Mouse (Mus musculus) myocyte (in vitro differentiated cells): Measurements from ENCODE around the gene 4930451I11Rik.

ENCODE experiments used
- CEBPB ChIP-seq: IDR thresholded peaks from 2 replicates; pipeline ENCODE4 v1.6.1; 2011; ENCODE audit warnings: mild to moderate bottlenecking, moderate library complexity; ENCODE audit not compliant: poor library complexity, insufficient read depth, severe bottlenecking
- E2F4 ChIP-seq: IDR thresholded peaks from one replicate; pipeline ENCODE4 v1.6.1; 2011; ENCODE audit warnings: mild to moderate bottlenecking, control low read depth, moderate library complexity; ENCODE audit not compliant: insufficient read depth
- MAX ChIP-seq: IDR thresholded peaks from one replicate; pipeline ENCODE4 v1.6.1; 2011; ENCODE audit warnings: low read depth, mild to moderate bottlenecking, control low read depth
- MYOD1 ChIP-seq, 3 experiments: IDR thresholded peaks; one replicate each; pipeline ENCODE4 v1.6.1; 2011; ENCODE audit warnings: control low read depth in 2 of 3, low read depth in 2 of 3, mild to moderate bottlenecking in 2 of 3, moderate library complexity in 1 of 3; ENCODE audit not compliant: insufficient read length in 2 of 3, control insufficient read depth in 1 of 3
- POLR2A ChIP-seq: IDR thresholded peaks from one replicate; pipeline ENCODE4 v1.6.1; 2011; ENCODE audit warnings: low read depth, mild to moderate bottlenecking, control low read depth, moderate library complexity; ENCODE audit not compliant: insufficient read length
- POLR2AphosphoS2 ChIP-seq: IDR thresholded peaks from one replicate; pipeline ENCODE4 v1.6.1; 2011; ENCODE audit warnings: low read depth, control low read depth; ENCODE audit not compliant: insufficient read length
- TCF12 ChIP-seq: IDR thresholded peaks from one replicate; pipeline ENCODE4 v1.6.1; 2011; ENCODE audit warnings: mild to moderate bottlenecking, control low read depth; ENCODE audit not compliant: poor library complexity, insufficient read depth, severe bottlenecking
- TCF3 ChIP-seq: IDR thresholded peaks from one replicate; pipeline ENCODE4 v1.6.1; 2011; ENCODE audit warnings: low read depth, control low read depth; ENCODE audit not compliant: insufficient read length
- USF1 ChIP-seq: IDR thresholded peaks from one replicate; pipeline ENCODE4 v1.6.1; 2011; ENCODE audit warnings: low read depth, mild to moderate bottlenecking, control low read depth, moderate library complexity

DNA sequence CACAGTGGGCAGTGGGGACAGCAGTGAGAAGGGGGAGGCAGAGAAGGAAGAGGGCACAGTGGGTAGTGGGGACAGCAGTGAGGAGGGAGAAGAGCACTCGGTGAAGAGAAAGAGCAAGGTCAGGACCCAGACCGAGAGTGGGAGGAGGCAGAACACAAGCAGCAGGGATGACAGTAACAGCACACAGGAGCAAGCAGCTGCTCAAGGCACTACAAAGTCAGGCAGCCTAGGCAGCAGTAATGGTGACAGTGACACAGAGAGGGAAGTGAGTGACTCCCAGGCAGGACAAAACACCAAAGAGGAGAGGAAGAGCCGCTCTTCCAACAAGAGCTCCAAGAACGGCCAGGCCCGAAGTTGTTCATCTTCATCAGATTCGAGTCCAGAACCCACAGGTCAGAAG, 32.4 kb upstream of the 4930451I11Rik start:
- TF ChIP-seq POLR2A (no peak), MAX (no peak), USF1 (no peak), MYOD1 (IDR thresholded peaks at IDR 0.05; ENCODE audit: control insufficient read depth in 1 of 3, insufficient read length in 2 of 3, low read depth in 2 of 3) (no peak), TCF12 (no peak), POLR2AphosphoS2 (peak; percentile 73), E2F4 (no peak), TCF3 (no peak), CEBPB (no peak)
